Mouse (Mus musculus) mouse embryonic stem cell (cell line): Measurements from ENCODE around the gene Col6a3.

Experiments used
- in situ Hi-C, 2 experiments: fragments of 300-500 bp; cut with MboI; formaldehyde crosslinking; loops; 1 replicate in 1 of 2; 3 replicates in 1 of 2; pipeline ENCODE4 v1.14.3; 2019 to 2020; ENCODE audit warnings: low sequenced_read_pairs in 2 of 2, low pct_unique_long_range_greater_than_20kb in 1 of 2, mixed read lengths in 1 of 2; ENCODE audit not compliant: unreplicated experiment in 1 of 2

Col6a3 gene

DNA sequence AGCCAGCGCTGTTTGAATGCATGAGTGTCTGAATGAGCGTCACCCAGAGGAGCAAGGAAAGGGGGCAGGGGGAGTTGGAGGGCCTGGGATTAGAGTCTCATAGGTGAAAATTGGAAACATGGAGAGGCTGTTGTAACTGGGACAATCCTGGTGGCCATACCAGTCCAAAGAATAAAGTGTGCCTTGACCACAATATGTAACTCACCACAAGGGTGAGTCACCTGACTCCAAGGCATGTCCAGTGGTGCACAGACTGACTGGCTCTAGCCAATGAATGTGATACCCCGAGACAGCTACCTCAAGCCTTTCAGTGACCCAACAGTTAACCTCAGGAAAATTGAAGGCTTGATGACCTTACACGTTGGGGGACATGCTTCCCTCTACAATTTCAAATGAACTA is 40.7 kb downstream of the Col6a3 start:
- in situ Hi-C loops, result no loop called here

DNA sequence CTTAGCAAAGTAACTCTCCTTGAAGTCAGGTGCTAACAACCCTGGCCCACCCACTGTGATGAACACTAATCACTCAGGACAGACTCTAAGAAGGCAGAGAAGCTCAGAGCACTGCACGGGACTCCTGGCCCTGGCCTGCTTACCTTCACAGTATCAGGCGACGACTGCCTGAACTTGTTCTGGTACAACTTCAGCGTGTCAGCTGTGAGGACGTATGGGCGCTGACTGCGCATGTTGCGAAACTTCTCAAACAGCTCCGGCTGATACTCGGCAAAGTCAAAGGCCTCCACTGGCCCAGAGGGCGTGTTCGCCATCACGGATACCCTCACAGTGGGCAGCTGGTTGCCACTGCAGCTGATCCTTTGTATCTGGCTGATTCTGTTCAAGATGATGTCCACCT is 42.7 kb downstream of the Col6a3 start:
- in situ Hi-C loops, result no loop called here

GRCm38 (mm10) chr1:90800466-90800865 is 43.3 kb downstream of the Col6a3 start:
- in situ Hi-C loops, result no loop called here

DNA sequence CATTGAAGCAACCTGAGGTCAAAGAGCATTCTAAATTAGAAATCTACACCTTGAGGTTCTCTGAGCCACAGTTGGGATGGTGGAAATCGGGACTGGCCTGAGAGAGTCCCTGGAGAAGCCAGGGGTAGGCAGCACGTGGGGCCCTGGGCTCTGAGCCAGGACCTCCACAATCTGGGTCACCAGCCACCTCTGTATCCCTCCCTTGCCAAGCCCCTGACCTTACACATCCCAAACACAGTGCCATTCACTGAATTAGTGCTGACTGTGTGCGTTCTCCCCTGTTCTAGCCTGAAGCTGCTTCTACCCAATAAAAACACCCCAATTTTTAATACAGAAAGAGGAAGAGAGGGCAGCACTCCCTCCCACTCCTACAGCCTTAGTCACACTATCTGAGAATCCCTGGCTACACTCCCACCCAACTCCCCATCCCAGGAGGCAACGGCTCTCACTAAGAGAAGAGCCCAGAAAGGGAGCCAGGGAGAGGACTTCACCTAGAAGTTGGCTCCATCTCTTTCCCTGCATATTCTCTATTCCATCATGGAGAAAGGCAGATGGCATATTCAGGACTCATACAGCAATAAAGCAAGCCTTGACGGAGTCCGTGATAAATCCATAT is 46.4 kb downstream of the Col6a3 start:
- in situ Hi-C loops, result no loop called here

DNA sequence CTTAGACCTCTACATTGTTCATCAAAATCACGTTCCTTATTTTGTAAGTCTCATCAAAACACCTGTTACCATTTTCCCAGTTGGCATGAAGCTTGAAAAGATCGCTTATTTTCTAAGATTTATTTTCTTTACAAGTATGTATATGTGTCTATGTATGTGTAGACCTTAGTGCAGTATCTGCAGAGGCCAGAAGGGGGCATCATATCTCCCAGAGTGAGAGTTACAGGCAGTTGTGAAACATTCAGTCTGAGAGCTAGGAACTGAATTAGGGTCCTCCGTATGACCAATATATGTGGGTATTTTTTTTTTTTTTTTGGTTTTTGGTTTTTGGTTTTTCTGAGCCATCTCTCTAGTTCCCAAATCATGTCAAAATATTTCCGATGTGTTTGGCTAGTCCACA is 50.4 kb downstream of the Col6a3 start:
- in situ Hi-C loops, result no loop called here

- in situ Hi-C loops, result no loop called here
These were observed 52.8 kb downstream of the Col6a3 start for GRCm38 (mm10) chr1:90790925-90791324.

GRCm38 (mm10) chr1:90789506-90789905 is 54.3 kb downstream of the Col6a3 start:
- in situ Hi-C loops, result no loop called here

GRCm38 (mm10) chr1:90780446-90780845 is 63.3 kb downstream of the Col6a3 start:
- in situ Hi-C loops, result no loop called here

- in situ Hi-C loops, result no loop called here
These were observed 64.7 kb downstream of the Col6a3 start for GRCm38 (mm10) chr1:90779072-90779471.

GRCm38 (mm10) chr1:90775477-90776241 is 68.1 kb downstream of the Col6a3 start:
- in situ Hi-C loops, result no loop called here

DNA sequence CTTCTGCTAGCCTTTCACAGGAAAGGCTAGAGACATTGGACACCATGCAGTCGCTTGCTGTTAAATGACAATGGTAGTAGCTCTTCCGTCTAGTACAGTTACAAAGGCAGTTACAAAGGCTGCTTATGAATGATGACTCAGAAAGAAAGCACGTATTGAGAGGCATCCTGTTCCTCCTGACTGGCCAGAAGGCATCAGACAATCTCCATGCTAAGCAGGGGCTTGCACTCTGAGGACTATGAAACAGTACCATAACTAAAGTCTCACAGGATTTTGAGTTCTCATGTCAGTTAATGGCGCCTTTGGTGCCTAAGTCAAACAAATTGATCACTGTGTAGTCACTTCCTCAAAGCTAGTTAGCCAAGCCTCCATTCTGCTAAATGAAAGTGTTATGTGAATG is 72.6 kb downstream of the Col6a3 start:
- in situ Hi-C loops, result no loop called here

GRCm38 (mm10) chr1:90770027-90770426 is 73.7 kb downstream of the Col6a3 start:
- in situ Hi-C loops, result no loop called here

- in situ Hi-C loops, result no loop called here
These were observed 74.5 kb downstream of the Col6a3 start for GRCm38 (mm10) chr1:90769301-90769700.

- in situ Hi-C loops, result no loop called here
These were observed 85.6 kb downstream of the Col6a3 start for GRCm38 (mm10) chr1:90758091-90758673.

GRCm38 (mm10) chr1:90753869-90754563 is 89.8 kb downstream of the Col6a3 start:
- in situ Hi-C loops, result no loop called here

DNA sequence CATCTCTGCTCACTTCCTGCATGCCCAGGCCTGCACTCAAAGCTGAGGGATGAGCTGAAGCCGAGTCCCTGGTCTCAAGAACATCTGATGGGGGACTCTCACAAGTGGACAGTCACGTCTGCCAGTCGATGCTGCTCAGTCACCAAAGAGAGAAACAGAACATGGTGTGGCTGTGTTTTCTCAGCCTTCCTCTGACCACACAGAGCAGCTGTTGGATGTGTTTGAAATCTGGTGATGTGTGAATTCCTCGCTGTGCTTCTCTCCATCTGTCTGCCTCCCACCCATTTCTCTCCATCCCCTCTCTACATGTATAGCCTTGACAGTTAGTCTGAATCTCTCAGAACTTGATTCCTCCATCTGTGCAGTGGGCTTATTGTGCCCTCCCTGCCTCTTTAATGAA is 92.5 kb downstream of the Col6a3 start:
- in situ Hi-C loops, result no loop called here

- in situ Hi-C loops, result no loop called here
These were observed 93.6 kb downstream of the Col6a3 start for GRCm38 (mm10) chr1:90750169-90750568.

DNA sequence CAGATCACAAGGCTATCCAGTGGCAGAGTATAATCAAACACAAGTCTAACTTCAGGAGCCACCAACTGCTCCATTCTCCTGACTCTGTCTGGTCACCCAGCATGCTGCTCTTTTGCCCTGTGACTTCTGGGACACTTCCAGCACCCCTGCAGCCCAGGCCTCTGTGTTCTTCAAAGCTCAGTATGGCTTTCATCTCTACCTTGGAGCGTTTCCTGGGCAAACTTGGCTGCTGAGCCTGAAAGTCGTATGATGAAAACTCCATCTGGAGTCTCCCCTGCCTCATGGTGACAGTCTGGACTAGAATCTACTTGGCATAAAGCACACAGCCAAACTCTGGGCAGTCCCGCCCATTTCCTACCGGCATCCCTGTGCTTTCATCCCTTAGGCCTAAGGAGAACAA is 95.2 kb downstream of the Col6a3 start:
- in situ Hi-C loops, result no loop called here

- in situ Hi-C loops, result no loop called here
These were observed 99.8 kb downstream of the Col6a3 start for GRCm38 (mm10) chr1:90743941-90744386.
